Mouse (Mus musculus): ENCODE measurements at regions not wholly inside any gene's neighbourhood (a gene's known extent, or its start where the extent isn't known, plus 50 kb on each side); places are given as distances from the start of the nearest gene placed in this dataset.

DNA sequence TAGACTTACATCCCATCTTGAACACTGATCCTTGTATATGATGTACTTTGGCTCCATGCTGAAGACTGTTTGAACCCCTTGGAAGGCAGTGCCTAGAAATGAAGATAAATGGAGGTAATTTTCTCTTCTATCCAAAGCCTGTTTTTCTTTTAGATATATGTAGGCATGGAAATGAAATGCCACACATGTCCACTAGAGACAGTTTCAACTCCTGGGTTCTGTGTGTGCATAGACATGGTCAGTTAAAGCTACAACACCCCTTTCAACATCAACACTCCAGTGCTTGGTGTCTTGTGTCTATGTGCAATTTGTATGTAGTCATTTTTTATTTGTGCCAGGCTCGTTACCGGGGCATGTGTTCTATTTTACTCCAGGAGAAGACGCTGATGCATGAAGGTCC, 179.7 kb upstream of the Lpp start:
- no peak for DNase-seq

- DNase-seq = no peak
These were observed 180.6 kb upstream of the Lpp start for GRCm38 (mm10) chr16:24212702-24213101.

DNA sequence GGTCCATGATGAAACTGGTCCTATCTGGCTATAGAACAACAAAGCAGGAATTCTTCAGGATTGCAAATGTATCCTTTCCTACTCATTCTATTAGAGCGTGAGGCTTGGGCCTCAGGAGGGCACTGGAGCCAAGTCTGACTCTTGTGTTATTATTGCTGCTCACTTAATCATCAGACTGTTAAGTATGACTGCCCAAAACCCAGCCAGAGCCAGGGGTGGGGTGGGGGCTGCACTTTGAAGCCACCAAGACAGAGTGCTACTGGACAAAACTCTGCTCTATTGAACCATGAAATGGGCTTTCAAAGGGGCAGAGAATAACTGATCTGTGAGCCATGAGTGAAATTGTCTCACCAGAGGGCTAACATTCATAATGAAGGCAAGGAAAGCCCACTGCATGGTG, 181.7 kb upstream of the Lpp start:
- DNase-seq = no peak

DNA sequence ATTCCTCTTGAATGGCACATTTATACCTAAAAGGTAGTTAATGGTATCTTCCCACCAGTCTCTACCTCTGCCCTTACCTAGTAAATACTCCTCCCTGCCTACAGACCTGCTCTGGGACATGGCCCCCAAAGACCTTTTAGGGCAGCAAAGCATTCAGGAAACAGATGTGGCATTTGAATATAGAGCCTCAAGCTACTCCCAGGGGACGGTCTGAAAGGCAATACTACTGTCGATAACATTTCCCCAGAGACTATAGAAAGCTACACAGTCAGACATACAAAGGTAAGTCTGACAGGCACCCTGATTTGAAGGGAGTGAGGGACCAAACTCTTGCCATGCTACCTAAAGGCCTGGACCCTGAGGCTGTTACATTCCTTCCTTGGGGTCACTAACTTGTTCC, 184.4 kb upstream of the Lpp start:
- peak; percentile 62 to 66 for DNase-seq

DNA sequence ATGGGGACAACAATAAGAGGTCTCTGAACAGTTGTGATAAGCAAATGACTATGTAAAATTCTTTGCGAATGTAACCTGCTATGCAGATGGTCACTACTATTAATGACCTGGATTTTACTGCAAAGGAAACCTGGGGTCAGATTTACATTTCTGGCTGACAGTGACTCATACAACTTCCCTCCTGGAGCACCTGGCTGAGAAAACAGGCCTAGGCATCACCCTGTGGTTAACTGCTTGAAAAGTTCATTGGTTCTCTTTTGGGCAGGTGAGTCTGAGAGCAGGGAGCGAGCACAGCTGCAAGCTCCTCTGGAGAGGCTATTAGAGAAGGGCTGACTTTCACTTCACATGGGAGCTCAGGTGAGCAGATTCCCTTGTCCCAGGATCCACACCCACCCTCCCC, 185.2 kb upstream of the Lpp start:
- DNase-seq = peak; percentile 44 to 47

GRCm38 (mm10) chr16:24207056-24207455, 186.3 kb upstream of the Lpp start:
- DNase-seq = no peak

- DNase-seq = no peak
These were observed 186.8 kb upstream of the Lpp start for GRCm38 (mm10) chr16:24206461-24206861.

- no peak for DNase-seq
These were observed 187.7 kb upstream of the Lpp start for GRCm38 (mm10) chr16:24205594-24205993.

DNA sequence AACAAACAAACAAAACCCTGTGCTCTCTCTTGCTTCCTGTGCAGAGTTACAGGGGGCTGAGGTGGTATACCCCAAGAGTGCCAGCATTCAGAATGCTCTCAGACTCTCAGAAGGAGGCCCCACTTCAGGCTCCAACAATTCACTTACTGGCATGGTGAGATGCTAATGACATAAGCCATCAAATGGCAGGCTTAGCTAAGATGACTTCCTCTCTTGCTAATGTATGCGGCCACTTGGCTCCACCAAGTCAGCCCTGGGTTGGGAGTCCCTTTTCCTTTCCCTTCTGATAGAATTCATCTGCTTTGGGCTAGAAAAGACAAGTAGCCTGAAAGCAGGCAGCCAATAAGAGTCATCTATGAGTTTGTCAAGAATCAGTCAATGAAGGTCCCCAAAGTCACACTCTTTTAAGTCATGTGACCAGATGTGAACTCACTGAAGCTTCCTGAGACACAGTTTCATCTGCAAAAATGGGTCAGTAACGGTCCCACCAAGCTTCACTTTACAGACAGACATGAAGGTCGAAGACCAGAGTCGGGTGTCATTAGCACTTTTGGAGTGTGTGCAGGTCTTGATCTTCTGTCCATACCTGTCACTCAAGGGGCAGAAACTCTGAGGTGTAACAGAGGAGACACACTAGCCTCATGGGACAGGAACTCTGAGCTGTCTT, 189.1 kb upstream of the Lpp start:
- DNase-seq = no peak

GRCm38 (mm10) chr16:24202653-24203052, 190.7 kb upstream of the Lpp start:
- no peak for DNase-seq

DNA sequence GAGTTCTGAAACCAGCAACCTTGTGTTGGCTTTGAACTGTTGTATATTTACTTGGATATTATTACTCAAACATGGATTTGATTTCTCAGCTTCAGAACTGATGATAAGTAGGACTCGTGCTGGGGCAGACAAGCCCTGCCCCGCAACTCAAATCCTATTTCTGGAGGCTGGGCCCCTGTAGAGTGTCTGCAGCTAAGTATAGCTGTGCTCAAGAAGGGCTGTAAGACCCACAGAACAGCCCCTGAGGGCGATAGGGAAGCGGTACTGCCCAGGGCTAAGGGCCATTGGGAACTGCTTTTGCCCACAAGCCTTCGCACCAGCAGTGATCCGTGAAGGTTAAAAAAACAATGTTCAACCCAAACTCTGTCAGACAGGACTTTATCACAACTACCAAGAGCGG, 191.9 kb upstream of the Lpp start:
- peak in 1 of 2 experiments; percentile 16 for DNase-seq

DNA sequence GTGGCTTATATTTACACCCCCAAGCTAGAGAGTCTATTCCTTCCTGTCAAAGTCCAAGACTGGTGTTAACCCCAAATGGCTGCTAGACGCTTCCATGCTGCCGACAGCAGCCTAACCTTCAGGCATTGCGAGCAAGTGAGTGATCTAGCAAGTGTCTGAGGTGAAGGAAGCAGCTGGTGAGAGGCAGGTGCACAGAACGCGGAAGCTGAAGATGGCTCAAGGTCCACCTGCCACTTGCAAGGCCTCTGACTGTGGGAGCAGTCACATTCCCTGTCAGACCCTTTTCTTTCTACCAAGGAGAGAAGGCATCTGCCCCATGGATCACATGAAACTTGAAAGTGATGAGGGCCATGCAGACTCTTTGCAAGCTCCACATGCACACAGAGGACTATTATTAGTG, 193.1 kb upstream of the Lpp start:
- no peak for DNase-seq

DNA sequence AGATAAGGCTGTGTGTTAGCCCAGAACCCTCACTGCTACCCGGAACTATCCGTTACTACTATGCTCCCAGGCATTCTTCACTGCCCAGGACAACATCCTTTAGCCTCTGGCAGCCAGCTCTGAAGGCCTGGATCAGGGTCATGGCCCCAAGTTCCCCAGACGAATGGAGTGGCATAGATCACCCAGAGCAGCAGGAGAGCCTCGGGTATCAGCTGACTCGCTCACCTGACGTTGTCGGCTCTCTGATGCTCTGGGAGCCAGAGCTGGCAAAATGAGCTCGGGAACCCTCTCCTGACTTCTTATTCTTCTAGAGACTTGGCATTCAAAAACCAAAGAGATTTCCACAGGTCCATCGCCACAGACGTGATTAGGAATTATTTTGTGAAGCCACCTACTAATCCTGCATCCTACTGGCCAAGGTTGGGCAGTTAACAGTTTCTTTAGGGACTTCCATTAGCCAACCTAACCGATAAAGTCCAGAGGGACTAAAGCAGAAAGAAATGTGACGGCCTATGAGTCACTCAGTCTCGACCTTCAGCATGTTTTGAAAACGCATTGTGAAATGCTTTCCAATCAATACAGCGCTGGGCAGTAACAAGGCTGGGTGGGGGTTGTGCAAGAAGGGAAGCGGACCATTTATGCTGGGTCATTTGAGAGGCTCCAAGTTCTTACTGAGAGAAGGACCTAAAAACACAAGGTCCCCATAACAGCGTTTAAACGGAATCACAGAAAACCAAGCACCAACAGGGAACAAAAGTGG, 193.7 kb upstream of the Lpp start:
- DNase-seq = no peak

GRCm38 (mm10) chr16:24198291-24198690, 195.0 kb upstream of the Lpp start:
- no peak for DNase-seq

DNA sequence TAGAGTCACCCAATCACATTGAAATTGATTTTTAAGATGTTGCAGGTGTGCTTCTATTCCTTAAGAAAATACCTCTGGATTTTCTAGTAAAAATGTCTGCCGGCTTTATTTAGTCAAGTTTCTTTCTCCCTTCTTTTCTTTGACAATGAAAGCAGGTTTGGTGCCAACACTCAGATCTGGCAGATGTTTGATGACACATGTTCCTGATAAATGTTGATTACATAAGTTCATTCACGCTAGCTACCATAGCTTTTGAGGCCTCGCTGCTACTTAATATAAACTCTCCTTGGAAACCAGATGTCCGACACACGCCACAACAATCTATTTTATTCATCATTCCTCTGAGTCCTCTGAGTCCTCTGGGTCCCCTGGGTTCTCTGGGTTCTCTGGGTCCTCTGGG, 195.7 kb upstream of the Lpp start:
- DNase-seq = no peak

DNA sequence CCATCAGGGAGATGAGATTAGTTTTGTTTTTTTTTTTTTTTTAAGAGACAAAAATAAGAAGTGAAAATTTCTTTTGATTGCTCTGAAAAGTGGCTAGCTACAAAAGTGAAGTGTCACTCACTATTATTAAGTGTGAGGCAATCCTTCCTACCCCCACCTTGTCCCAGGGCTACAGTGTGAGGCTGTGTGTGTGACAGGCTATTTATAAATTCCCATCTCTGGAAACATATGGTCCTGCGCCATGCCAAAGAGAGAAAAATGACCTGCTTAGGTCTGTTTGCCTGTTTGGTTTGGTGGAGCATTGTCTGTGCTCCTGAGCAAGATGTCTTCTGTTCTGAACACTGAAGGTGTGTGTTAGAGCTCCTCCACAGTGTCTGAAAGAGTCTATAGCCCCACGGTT, 199.4 kb upstream of the Lpp start:
- no peak for DNase-seq

DNA sequence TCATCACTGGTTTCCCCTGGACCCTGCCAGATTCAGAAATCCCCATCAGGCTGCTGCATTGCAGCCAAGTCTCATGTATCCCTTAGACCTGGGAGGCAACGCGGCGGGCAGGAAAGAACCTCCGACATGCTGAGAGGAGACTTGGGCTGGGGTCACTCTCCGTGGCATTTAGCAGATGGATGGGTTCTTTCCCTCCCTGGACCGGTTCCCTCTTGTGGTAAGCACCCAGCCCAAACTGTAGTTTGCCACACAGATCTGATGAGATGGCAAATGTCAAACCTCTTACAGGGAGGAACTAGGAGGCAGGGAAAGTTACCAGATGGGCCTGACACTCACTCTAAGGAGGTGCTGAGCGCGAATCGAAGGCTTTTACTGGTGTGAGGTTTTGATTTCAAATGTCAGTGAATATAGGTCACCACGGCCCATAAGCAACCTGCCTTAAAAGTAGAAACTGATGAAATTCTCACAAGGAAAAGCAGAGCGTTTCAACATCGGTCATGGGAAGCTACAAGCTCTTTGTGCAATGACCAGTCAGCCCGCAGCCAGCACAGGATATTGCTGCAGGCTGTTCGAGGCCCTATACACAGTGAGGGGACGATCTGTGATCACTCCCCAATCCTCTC, 199.9 kb upstream of the Lpp start:
- DNase-seq = no peak

DNA sequence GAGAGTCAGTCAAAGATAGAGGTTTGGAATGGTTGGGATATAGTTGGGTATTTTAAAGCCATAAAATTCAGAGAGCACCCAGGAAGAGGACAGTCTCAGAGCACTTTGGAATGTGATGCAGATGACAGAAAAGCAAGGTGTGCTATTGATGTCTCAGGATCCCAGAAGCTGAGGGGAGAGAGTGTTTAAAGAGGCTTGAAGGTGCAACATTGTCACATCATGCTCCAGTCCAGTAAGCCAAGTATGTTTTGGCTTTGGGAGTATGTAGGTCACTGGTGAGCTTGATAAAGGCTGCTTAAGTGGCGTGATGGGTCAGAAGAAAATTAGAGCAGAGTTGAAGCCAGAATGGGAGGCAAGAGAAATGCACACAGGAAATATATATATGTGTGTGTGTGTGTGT, 201.3 kb upstream of the Lpp start:
- no peak for DNase-seq

DNA sequence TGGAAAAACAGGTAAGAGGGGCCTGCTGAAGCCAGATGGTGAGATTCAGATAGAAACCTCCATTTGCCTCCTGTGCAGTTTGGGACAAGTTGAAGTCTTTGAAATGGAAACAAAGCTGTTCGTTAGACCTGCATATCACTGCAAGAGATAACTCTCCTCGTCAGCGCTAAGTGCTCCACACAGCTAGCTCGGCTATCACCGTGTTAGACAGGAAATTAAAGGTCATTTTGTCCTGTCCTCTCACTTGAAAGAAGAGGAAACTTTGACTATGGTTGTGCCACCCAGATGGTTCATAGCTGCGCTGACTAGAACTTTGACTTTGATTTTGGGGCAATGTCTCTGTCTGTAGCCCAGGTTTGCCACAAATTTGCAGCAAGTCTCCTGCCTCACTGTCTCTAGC, 198.5 kb upstream of the Bcl6 start:
- no peak for DNase-seq

DNA sequence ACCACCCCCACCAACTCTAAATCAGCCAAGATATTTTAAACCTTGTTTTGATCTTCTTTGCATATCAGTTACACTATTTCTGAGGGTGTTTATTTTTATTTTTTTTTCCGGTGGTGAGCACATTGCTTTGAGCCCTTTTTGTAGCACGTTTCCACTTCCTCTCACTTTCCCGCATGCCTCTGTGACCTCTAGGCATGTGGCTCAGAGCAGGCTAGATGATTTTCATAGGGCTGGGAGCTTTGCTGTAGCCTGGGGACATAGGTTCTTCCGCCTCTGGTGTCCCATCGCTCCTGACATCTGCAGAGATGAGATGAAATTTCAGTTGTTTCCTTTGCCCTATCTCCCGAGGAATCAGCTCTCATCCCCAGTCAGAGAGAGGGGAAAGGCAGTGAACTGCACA, 197.3 kb upstream of the Bcl6 start:
- no peak for DNase-seq

GRCm38 (mm10) chr16:24184846-24185245, 196.2 kb upstream of the Bcl6 start:
- no peak for DNase-seq

DNA sequence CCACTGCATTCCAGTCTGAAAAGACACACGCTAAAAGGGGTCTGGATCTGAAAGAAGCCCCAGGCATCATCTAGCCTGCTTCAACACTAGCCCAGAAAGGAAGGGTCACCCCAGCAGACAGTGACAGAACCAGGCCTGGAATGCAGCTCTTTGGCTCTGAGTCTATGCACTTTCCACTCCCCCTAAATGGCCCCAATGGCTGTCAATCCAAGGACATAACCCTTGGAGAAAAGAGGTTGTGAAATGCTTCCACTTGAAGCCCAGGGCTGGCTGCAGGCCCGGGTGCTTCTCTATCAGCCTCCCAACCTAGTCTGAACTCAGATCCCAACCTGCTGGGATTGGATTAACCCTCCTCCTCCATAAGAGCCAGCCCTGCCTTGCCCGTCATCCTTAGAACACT, 194.6 kb upstream of the Bcl6 start:
- DNase-seq = no peak

GRCm38 (mm10) chr16:24181388-24181787, 192.7 kb upstream of the Bcl6 start:
- DNase-seq = no peak

- DNase-seq = no peak
These were observed 192.0 kb upstream of the Bcl6 start for GRCm38 (mm10) chr16:24180666-24181065.

Data from B cell, adult 2 months (primary cell).